Mouse (Mus musculus) CH12.LX (cell line): ENCODE data around the gene Eef2k.

Source experiments
- BHLHE40 ChIP-seq: IDR thresholded peaks from 2 replicates; pipeline ENCODE4 v1.6.1; 2011; ENCODE audit warnings: mild to moderate bottlenecking, low read depth, low read length, improper control_type of control experiment
- EP300 ChIP-seq: IDR thresholded peaks from 2 replicates; pipeline ENCODE4 v1.6.1; 2011; ENCODE audit warnings: low read length, improper control_type of control experiment

GRCm38 (mm10) chr7:120842345-120843036, at the start of gene Eef2k:
- TF ChIP-seq EP300 (no peak), BHLHE40 (peak; percentile 99)
